Mouse (Mus musculus) fat pad, adult 2 months (tissue): ENCODE data around the gene Ccdc85c.

Experiments used
- DNase-seq: peaks from one replicate; pipeline ENCODE4 v3.0.0-alpha.2; 2011; ENCODE audit warnings: low read depth, low spot score; ENCODE audit errors: extremely low read depth

Gene Ccdc85c

DNA sequence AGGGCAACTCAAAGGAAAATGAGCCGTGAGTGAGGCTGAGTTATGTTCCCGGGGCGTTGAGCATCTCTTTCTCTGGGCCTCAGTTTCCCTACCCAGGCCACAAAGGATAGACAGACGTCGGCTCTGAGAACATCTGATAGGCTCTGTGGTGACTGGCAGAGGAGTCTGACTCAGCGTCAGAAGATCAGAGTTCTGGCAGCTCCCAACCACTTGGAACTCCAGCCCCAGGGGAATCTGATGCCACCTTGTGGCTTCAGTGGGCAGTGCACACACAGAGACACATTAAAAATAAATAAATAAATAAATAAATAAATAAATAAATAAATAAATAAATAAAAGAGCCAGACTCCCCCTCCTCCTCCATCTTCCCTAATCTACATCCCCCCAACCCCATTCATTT, 21.8 kb upstream of the Ccdc85c start:
- DNase-seq = no peak

DNA sequence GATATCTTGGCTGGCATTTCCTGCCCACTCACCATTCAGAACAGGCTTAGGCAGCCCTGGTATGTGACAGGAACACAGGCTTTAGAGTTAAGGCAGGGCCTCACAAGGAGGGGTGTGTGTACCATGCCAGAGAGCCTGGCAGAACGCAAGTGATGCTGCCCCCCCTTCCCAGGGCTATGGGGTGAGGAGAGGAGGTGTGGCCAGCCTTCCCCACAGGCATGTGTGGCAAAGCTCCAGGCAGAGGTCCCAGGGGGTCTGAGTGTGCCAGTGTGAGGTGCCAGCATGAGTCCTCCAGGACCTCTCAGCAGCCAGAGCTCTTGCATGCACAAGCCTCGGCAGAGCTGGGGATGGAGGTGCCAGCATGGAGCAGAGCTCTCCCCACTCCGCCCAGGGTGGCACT, 19.4 kb upstream of the Ccdc85c start:
- DNase-seq = peak; percentile 39

DNA sequence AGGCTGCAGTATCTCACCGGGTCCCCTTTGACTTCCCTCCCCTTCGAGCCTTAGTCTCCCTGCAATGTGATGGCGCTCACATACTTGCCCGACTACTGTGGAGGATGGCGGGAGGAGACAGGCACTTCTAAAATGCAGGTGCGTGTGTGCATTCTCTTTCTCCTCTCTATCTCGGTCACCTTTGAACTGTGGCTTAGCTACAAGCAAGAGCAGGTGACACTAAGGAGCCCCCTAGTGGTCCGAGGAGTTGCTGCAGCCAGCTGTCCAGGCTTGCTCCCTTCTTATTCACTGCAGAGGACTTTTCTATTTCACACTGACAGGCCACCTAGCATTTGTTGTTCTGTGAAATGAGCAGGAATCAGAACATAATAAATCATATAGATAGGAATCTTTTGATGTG, 17.7 kb upstream of the Ccdc85c start:
- no peak for DNase-seq

DNA sequence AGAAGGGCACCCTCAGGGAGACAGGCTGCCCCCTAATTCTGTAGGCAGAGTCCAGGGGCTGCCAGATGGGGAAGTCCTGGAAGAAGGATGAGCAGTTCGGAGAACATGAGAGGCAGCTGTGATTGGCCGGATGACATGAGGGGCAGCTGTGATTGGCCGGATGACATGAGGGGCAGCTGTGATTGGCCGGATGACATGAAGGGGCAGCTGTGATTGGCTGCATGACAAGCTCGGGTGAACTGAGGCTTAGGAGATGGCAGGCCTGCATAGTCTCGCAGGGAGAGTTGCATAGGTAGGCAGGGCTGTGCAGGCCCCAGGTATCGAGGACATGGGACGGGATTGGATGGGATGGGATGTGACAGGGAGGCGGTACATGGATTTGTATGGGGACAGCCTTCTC, 17.2 kb upstream of the Ccdc85c start:
- DNase-seq = no peak

DNA sequence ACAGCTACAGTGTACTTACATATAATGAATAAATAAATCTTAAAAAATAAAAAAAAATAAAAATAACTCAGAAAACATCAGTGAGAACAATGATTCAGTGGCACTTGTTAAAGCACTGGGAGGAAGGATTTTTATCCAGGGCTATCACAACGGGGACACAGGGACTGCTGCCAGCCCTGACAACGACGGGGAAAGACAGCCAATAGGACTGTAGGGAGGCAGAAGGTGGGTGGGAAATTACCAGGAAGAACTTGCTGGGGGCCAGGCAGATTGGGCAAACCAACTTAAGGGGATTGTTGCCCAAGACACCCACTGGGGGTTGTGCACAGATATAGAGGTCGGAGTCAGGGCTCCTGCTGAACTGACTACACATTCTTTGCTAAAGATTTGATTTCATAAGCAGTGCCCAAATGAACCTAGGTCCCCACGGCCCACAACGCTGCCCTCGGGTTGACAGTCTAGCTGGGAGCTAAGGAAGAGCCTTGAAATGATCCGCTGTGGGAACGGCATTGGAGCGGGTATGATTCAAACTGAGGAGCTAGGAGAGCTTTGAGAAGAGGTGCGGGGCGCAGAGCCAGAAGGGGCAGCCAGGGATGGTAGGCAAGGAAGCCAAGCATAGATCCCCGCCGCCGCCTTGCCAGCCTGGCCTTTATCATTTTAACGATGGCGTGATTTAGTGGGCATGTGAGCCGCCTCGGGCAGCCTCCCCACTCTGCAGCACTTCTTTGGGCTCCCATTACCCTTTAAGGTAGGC, 13.1 kb upstream of the Ccdc85c start:
- peak; percentile 47 for DNase-seq

DNA sequence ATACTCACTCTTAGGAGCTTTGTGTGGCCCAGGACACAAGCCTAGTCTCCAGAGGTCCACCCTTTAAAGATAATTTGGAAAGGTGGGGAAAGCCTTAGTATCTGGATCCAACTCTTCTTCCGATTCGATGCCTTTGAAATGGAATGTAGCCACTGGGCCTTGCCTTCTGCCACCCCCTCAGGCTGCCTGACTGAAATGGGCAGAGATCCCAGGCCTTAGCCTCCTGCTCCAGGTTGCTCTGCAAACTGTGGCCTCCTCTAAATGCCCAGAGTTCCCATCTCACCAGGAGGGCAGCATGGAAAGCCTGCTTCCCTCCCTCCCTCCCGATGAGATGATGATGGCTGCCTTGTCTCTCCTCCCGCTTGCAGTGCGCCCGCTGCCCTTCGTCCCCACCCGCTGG, 11.8 kb upstream of the Ccdc85c start:
- no peak for DNase-seq

DNA sequence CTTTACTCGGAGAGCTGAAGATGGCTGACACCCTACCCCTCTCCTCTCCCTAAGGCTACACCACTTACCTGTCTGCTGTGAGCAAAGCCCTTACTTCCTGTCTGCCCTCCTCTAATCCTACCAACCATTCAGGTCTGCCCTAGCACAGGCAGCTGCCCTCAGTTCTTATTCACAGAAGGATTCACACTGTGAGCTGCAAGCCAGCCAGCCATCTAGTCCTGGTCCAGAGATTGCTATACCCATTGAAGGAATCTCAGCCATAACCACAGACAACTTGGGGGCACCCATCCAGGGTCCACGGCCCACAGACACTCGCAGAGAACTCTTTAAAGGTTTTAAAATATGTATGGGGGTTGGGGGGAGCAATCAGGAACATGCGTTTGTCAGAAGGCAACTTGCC, 11.2 kb upstream of the Ccdc85c start:
- no peak for DNase-seq

DNA sequence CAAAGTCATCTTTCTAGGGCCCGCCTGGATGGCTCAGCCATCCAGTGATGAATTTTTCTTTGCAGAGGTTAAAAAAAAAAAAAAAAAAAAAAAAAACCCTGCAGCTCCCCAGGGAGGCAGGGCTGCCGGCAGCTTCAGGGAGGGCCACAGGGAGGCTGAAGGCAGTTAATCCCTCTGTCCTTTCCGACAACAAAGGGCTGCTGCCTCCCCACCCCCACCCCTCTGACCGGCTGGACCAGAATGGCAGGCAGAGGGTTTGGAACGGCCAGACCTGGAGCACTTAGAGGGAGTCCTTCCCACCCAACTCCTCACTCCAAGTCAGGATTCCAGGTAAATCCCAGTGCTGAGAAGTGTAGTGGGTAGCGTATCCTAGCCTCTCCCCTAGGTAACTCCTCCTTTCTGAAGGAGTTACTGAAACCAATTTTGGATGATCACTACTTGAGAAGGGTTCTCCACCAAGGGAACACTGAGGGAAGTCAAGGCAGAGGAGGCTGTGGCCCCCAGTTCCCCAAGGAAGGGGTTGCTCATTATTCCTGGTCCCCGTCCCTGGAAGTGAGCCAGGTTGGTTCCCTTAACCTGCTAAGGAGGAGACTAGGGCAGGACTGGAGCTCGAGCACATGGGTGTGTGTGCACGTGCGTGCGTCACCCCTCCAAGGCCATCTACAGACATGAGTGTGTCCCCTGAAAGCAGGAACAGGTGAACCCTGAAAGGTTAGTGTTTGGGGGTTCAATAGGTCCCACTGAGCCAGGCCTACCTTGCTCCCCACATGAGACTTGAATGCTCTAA, 10.2 kb upstream of the Ccdc85c start:
- no peak for DNase-seq

DNA sequence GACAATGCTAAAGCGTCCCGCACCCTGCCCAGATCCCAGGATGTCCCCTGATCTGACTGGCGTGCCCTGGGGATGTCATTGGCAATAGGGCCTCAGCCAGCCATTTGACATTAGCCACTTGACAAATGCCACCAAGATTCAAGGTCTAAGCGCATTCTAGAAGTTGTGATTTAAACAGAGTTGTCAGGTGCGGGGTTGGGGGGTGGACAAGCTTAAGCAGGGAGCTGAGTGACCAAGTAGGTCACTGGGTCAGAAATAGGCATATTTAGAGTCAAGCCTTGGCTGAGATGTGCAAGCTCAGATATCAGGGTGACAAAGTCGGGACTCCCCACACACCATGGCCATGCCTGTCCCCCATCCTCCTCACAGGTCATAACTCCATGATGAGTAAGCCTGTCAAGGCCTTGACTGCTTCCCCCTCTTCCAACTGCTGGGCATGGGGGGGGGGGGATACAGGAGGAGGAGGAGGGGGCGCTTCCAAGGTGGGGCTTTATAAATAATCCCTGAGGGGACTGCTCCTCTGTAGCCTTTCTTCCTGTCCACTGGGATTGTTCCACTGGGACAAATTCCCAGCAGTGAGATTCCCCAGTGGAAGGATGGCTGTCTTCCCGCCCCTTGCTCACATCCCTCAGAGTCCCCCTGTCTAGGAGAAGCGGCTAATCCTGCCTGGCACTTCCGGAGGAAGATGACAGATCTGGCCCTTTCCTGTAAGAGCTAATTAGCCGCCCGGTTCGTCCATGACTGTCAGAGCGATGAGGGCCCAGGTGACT, 9.4 kb upstream of the Ccdc85c start:
- DNase-seq = no peak

DNA sequence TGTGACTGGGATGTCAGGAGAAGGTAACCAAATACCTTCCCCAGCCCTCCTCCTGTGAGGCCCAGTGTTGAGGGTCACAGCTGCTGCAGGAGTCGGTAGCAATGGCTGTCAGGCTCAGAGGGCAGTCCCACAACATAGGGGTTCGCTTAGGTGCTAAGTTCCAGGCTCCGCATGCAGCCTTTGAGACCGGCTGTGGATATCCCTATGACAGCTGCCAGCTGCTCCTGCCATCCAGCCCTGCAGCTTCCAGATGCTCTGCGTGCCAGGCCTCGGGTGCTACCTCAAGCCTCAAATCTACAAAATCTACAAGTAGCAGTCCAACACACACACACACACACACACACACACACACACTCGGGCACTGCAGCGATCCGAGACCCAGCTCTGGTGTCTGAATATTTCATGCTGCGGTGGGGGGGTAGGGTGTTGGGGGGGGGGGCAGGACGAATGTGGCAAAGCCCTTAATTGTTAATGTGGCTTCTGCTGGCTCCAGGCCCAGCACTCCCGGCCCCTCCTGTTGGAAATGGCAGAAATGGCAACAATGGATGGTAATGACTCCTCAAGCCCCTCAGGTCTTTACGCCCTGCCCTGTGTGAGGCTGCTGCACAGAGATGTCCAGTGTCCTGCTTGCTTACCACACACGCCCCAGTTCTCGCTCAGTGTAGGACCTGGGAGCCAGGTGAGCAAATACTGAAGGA, 3.1 kb upstream of the Ccdc85c start:
- DNase-seq = no peak

DNA sequence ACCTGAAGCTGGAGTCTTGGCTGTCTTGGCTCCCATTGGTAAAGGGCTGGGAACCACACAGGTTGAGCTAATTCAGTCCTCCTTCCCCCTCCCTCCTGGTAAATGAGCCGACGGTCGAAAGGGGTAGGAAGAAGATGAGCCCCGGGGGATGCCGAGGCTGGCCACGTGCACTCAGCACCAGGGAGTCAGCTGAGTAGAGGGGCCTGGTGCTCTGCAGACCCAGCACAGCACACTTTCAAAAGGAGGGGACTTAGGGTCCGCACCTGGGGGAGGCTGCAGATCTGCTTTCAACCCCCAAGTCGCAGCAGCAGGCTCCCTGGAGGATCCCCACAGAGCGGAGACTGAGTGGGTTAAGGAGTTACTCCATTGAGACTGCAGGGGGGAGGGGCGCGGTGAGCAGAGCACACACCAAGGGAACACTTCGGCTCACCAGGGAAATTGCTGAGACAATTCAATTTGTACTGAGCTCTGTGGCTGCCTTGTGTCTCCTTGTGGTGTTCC, 2.2 kb upstream of the Ccdc85c start:
- DNase-seq = no peak

DNA sequence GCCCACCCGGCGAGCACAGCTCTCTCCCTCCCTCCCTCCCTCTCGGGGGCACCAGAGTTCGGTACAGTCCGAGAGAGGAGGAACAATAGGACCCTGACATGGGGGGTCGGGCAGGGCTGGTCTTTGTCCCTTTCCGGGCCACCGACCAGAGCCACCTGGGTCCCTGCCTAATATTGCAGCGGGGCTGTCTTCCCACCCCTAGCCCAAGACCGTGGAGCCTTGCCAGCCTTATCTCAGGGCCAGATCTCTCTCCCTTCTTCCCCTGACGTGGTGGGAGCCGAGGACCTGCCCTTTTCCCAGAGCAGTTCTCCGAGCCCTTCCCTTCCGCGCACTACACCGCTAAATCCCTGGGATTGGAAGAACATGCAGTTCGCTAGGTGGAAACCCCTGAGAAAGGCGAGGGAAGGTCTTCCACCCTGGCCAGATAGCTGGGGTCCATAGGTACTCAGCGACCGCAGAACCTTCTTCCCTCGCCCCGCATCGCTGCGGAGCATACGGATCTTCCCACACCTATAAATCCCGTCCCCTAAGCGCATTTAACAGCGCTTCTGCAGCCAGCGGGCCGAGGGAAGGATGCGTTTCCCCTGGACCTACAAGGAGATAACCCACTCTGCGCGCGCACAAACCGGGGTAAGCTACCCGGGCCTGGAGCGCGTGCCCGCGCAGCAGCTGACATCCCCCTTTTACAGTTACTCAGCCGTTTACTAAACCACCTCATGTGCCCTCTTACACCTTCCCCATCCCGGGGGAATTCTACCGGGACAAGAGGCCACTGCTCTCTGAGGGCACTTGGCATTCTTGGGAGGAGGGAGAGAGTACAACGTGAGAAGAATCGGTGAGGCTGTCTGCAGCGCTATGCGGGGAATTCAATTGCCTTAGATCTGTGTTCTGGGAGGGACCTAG, 946 bp upstream of the Ccdc85c start:
- DNase-seq = no peak

DNA sequence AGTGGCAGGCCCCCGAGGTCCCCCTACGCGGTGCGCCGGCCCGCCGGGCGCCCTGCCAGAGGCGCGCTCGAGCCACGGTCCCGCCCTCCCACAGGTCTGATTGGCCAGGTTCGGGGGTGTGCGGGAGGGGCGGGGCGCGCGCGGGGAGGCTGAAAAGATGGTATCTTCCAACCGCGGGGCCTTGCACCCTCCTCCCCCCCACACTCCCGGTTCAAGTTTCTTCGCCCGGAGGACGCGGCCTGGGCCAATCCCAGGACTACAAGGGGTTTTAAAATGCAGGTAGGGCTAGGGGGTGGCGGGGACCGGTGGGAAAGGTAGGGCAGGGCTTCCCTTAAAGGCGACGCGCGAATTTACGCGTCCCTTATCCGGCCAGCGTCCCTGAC, 274 bp upstream of the Ccdc85c start:
- no peak for DNase-seq

DNA sequence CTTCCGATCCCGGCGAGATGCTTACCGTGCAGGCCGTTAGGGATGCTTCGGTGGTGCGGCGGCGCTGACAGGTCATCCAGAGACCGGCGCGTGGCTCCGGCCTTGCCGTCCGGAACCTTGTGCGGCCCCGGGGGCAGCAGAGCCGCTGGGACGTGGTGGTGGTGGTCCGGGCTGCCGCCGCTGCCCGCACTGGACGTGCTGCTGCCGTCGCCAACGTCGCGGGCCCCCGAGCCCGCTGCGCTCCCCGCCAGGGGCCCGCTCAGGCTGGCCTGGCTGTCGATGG, 971 bp downstream of the Ccdc85c start:
- no peak for DNase-seq

DNA sequence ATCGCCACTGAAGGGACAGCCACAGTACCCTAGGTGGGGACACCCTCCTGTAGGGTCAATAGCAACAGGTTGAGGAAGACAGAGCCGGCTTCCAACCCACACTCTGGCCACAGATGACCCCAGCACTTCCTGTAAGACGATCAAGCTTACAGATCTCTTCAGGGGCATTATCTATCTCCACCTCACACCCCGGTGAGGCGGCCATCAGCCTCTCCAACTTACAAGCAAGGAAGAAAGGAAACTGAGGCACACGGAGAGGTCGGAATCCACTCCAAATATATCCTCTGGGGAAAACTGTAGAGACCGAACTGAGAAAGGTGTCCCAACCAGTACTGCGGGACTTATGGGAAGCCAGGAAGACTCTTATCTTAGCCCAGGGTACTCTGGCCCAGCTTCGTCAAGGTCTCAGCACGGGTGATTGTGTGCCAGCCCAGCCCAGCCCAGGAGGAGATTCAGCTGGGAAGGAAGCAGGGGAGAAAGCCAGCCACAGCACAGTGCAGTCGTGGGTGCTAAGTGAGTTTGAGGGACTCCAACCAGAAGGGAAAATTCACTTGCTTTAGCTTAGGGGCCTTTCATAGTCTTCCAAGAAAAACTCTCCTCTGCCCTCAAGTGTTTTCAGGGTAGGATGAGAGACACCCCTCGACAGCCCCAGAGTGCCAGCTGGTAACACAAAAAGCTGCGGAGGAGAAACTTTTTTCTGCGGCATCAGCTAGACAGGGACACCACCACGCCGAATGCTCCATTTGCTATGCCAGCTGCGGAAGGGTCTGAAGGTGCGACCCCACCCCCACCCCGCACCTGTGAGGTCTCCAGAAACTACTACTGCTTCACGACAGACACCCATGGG, 1.5 kb downstream of the Ccdc85c start:
- DNase-seq = no peak

DNA sequence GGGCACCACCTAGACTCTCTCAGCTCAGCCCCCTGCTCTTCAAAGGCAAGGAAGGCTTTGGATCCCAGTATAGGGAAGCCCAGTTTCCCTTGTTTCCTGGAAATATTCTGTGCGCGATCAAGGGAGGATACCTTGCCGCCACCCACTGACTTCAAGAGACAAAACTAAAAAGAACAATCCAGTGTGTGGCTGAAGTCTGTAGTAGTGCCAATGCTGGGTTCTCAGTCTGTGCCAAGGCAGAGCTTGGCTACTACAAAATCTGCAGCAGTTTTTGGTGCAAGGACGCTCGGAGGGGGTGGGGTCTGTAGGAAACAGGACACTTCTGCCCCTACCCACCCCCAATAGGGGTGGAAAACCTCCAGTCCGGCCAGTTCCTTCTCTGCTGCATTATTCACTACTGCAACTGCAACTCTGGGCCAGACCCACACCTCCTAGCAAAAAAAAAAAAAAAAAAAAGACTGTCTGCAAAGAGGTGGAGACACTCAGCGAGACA, 3.0 kb downstream of the Ccdc85c start:
- no peak for DNase-seq

DNA sequence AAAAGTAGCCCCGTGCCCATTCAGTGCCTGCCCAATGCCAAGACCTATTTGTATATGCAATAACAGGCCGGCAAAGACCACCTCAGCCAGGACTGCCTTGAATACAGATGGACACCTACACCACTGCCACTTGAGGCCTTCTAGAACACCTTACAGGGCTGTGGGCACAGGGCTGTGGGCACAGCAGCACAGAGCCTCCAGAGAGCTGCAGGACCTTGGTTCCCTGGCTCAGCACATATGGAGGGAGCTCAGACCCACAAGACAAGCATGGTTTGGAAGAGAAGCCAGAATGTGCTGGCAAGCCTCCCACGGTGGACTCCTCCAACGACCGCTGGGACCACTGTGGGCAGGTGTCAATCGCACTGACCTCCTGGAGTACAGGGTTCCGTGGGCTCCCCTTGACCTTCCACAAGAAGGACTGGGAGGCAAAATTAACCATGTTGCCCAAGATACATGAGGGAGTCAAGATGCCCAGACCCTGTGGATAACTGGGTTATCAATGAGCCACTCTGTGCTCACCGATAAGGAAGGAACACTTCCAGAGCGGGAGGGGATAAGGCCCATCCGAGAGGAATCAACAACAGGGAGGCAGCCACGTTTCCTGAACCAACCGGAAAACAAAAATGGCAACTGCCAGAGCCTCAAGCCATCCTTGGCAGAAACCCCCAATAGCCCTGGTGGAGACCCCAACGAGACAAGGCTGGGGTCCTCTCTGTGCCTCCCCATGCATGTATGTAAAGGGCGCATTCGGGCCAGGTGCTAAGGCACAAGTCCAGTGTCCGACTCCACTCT, 3.7 kb downstream of the Ccdc85c start:
- no peak for DNase-seq

DNA sequence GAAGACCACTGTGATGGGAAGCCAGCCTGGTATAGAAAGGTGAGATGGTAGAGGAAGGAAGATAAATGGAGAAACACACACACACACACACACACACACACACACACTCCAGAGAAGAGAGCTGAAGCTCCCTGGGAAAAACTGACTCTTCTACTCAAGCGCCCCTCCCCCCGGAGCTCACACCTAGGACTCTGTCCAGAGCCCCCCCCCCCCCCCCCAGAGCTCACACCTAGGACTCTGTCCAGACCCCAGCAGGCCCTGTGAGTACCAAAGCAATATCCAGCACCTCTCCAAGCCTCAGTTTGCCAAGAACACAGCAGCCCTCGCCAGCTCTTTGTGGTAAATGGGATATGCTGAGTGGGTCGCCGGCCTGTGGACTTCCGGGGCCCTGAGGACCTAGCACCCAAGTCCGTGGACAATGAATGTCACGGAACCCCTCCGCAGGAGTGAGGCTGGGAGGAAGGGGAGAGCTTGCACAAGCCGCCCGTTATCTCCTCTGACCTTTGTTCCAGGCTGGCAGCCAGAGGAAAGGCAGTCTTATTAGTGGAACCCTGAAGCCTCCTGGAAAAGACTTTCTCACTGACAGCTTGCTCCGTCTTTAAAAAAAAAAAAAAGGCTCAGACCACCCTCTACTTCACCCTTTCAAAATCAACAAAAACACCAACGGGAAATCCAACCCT, 4.8 kb downstream of the Ccdc85c start:
- DNase-seq = no peak
